Mouse (Mus musculus) forebrain, embryonic 14.5 days (tissue): ENCODE results near the gene Cntn4. TPM values are rescaled to one million over a fixed set of nuclear protein-coding genes. Genes with fewer than 3 reads are reported as not detected.

Experiments used
- ATAC-seq: fragments of 200-750 bp; cut with Nextera tagmentation; 2 replicates; pipeline ENCODE4 v1.8.0; 2017; ENCODE audit warnings: mild to moderate bottlenecking, moderate library complexity
- DNase-seq: peaks from one replicate; pipeline ENCODE4 v3.0.0-alpha.2; 2015; ENCODE audit warnings: low spot score
- H3K27ac ChIP-seq: fragments of 300-500 bp; sonication (generic); 2 replicates; pipeline ENCODE4 v1.5.1; 2014; ENCODE audit warnings: low read depth, mild to moderate bottlenecking, control low read depth, low read length, moderate library complexity
- H3K27me3 ChIP-seq: fragments of 300-500 bp; sonication (generic); replicated peaks from 2 replicates; pipeline ENCODE4 v1.6.1; 2014; ENCODE audit warnings: low read length, control low read depth, mixed read lengths; ENCODE audit not compliant: control insufficient read depth, insufficient read depth
- H3K36me3 ChIP-seq: fragments of 300-500 bp; sonication (generic); 2 replicates; pipeline ENCODE4 v1.6.1; 2014; ENCODE audit warnings: low read length, control low read depth; ENCODE audit not compliant: control insufficient read depth, insufficient read depth
- H3K4me1 ChIP-seq: fragments of 300-500 bp; sonication (generic); 2 replicates; pipeline ENCODE4 v1.6.1; 2014; ENCODE audit warnings: antibody characterized with exemption, low read length, control low read depth; ENCODE audit not compliant: control insufficient read depth, insufficient read depth
- H3K4me2 ChIP-seq: fragments of 300-500 bp; sonication (generic); 2 replicates; pipeline ENCODE4 v1.6.1; 2014; ENCODE audit warnings: mild to moderate bottlenecking, control low read depth, low read length
- H3K4me3 ChIP-seq: fragments of 300-500 bp; sonication (generic); 2 replicates; pipeline ENCODE4 v1.5.1; 2014; ENCODE audit warnings: low read depth, low read length, control low read depth
- H3K9ac ChIP-seq: fragments of 300-500 bp; sonication (generic); 2 replicates; pipeline ENCODE4 v1.6.1; 2014; ENCODE audit warnings: mild to moderate bottlenecking, low read length, control low read depth, moderate library complexity
- H3K9me3 ChIP-seq: fragments of 300-500 bp; sonication (generic); replicated peaks from 2 replicates; pipeline ENCODE4 v1.6.1; 2016; ENCODE audit warnings: low read length, control low read depth, mixed read lengths; ENCODE audit not compliant: control insufficient read depth
- WGBS: fragments of 180-500 bp; shearing (Covaris S2); extraction: QIAGEN DNeasy Blood & Tissue Kit; methylation state at CpG from one replicate; pipeline ENCODE4 v1.1.7; 2014; 5-methylcytosine and 5-hydroxymethylcytosine counted together
- polyA plus RNA-seq: library from polyadenylated mRNA; unstranded; fragments of >200 nt; fragmentation: Nextera tagmentation; extraction: Ambion mirVana; gene quantifications from 2 replicates; pipeline ENCODE4 v1.2.1, GENCODE M21; 2014

The Cntn4 gene
- polyA plus RNA-seq, 1 experiment from 2014 or later: 6.6 TPM

DNA sequence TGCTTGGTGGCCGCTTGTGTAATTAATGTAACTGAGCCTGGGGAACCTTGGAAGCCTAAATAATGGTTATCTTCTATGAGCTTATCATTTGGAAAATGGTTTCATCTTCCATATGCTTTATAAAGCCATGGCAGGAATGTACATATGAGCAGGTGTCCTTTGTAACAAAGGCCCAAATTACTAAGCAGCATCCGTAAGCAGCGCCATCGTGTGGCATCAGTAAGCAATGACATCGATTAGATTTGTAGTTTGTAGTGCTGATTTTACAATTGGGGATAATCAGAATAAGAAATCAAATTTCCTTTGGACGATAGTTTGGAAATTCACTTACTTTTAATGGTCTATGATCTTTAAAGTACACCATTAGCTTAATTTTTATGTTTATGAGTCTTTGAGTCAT lies 64.6 kb downstream of the Cntn4 start:
- WGBS: 30% methylated on average over 6 of the region's 6 CpGs
- peak; percentile 8 for DNase-seq
- no peak for ATAC-seq
- H3K9ac ChIP-seq: no peak overlapping the region
- no peaks in the 10 kb centered on the region for H3K36me3 ChIP-seq
- no peak overlapping the region for H3K4me3 ChIP-seq
- H3K27me3 ChIP-seq: no peaks in the 10 kb centered on the region
- H3K4me2 ChIP-seq: no peak overlapping the region
- H3K4me1 ChIP-seq: no peaks in the 10 kb centered on the region
- H3K9me3 ChIP-seq: no peaks in the 10 kb centered on the region
- H3K27ac ChIP-seq: no peak overlapping the region

- no peak for DNase-seq
- WGBS: 76% methylated on average over 1 of the region's 1 CpGs
- no peak for ATAC-seq
- Histone ChIP-seq H3K36me3 (no peaks in the 10 kb centered on the region), H3K27ac (no peak overlapping the region), H3K9me3 (no peaks in the 10 kb centered on the region), H3K4me2 (no peak overlapping the region), H3K9ac (no peak overlapping the region), H3K27me3 (no peaks in the 10 kb centered on the region), H3K4me1 (no peaks in the 10 kb centered on the region), H3K4me3 (no peak overlapping the region)
Measured at GRCm38 (mm10) chr6:105780616-105781015, 103.2 kb downstream of the Cntn4 start.

GRCm38 (mm10) chr6:105788462-105788861 lies 111.0 kb downstream of the Cntn4 start:
- no peaks in the 10 kb centered on the region for H3K9me3 ChIP-seq
- WGBS: 94% methylated on average over 2 of the region's 2 CpGs
- no peaks in the 10 kb centered on the region for H3K36me3 ChIP-seq
- no peak for ATAC-seq
- H3K4me2 ChIP-seq: no peak overlapping the region
- H3K9ac ChIP-seq: no peak overlapping the region
- H3K27ac ChIP-seq: no peak overlapping the region
- peak; percentile 27 for DNase-seq
- no peaks in the 10 kb centered on the region for H3K4me1 ChIP-seq
- no peak overlapping the region for H3K4me3 ChIP-seq
- no peaks in the 10 kb centered on the region for H3K27me3 ChIP-seq

GRCm38 (mm10) chr6:105835099-105835498 lies 157.6 kb downstream of the Cntn4 start:
- no peak overlapping the region for H3K9ac ChIP-seq
- no peaks in the 10 kb centered on the region for H3K36me3 ChIP-seq
- H3K9me3 ChIP-seq: no peaks in the 10 kb centered on the region
- H3K27me3 ChIP-seq: no peaks in the 10 kb centered on the region
- H3K4me1 ChIP-seq: no peaks in the 10 kb centered on the region
- no peak overlapping the region for H3K4me3 ChIP-seq
- H3K4me2 ChIP-seq: no peak overlapping the region
- H3K27ac ChIP-seq: no peak overlapping the region
- DNase-seq (no peak), ATAC-seq (no peak)

DNA sequence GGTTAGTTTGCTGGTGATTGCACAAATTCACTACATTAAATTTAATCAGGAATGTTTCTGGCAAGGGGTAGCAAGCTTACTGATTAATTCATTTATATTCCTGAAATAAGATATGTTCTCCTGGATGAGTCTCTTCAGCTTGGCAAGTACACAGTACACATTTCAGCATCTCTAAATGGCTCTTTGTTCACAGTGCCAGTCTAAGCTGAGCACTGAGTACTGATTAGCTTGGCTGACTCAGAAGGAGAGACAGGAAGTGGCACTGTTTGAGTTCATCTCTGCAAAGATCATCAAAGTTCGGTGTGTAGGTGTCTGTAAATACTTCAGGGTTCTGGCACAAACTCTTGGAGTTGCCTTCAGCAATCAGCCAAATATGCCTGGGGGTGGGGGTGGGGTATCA lies 169.8 kb downstream of the Cntn4 start:
- peak; percentile 94 for ATAC-seq
- Histone ChIP-seq H3K36me3 (no peaks in the 10 kb centered on the region), H3K4me3 (no peak overlapping the region), H3K27ac (no peak overlapping the region), H3K4me2 (no peak overlapping the region), H3K4me1 (no peaks in the 10 kb centered on the region), H3K9me3 (no peaks in the 10 kb centered on the region), H3K27me3 (no peaks in the 10 kb centered on the region), H3K9ac (no peak overlapping the region)
- DNase-seq: peak; percentile 73
- WGBS: 22% methylated on average over 1 of the region's 1 CpGs

DNA sequence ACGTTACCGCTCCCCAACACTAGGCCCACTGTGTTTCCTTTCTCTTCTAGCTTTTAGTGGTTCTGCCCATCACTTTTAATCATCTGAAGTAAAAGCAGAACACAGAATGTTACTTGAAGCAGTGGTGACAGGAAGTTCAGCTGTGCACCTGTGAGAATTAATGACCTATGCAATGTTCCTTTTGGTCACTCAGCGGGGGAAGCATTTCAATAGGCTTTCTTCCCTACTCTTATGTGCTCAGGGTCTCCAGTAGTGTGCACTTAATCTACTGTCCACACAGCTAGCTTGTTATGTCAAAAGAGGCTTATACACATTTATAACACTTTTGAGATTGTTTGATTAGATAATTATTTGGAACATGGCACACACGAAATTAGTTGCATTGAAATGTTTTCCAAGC lies 215.4 kb downstream of the Cntn4 start:
- Histone ChIP-seq H3K27me3 (no peaks in the 10 kb centered on the region), H3K4me3 (no peak overlapping the region), H3K27ac (no peak overlapping the region), H3K4me1 (0 out of 2 replicates have a peak, but pooled peaks cover 2% of the 10 kb centered on the region), H3K9ac (no peak overlapping the region), H3K36me3 (no peaks in the 10 kb centered on the region), H3K4me2 (no peak overlapping the region), H3K9me3 (no peaks in the 10 kb centered on the region)
- ATAC-seq: no peak
- DNase-seq: no peak
- 48% methylated on average over 4 of the region's 4 CpGs for WGBS

- Histone ChIP-seq H3K4me2 (no peak overlapping the region), H3K27me3 (no peaks in the 10 kb centered on the region), H3K9ac (no peak overlapping the region), H3K4me1 (no peaks in the 10 kb centered on the region), H3K36me3 (no peaks in the 10 kb centered on the region), H3K4me3 (no peak overlapping the region), H3K27ac (no peak overlapping the region), H3K9me3 (no peaks in the 10 kb centered on the region)
- no peak for ATAC-seq
- 85% methylated on average over 1 of the region's 1 CpGs for WGBS
- no peak for DNase-seq
Measured at GRCm38 (mm10) chr6:105938485-105938884, 261.0 kb downstream of the Cntn4 start.

- no peaks in the 10 kb centered on the region for H3K36me3 ChIP-seq
- H3K4me1 ChIP-seq: no peaks in the 10 kb centered on the region
- H3K9me3 ChIP-seq: no peaks in the 10 kb centered on the region
- H3K9ac ChIP-seq: no peak overlapping the region
- no peaks in the 10 kb centered on the region for H3K27me3 ChIP-seq
- WGBS: 83% methylated on average over 2 of the region's 2 CpGs
- DNase-seq: no peak
- H3K4me3 ChIP-seq: no peak overlapping the region
- no peak overlapping the region for H3K4me2 ChIP-seq
- H3K27ac ChIP-seq: no peak overlapping the region
- ATAC-seq: no peak
Measured at GRCm38 (mm10) chr6:105939303-105939702, 261.8 kb downstream of the Cntn4 start.

DNA sequence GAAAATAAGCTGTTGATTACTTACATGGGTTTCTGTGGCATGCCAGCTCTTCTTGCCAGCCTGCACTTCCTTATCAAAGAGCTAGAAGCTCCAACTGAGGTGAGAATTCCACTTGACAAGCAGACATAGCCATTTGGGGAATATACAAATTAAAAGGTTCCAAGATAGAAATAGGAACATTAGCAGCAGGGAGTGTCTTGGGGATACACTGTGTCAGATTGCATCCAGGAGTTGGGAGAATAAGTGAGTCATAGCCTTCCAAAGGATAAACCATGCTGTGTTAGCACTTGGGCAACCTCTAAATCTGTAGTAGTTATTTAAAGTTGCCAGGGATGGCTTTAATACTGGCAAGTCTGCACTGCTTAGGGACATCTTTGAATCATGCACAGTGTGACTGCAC lies 263.1 kb downstream of the Cntn4 start:
- ATAC-seq (no peak), DNase-seq (peak; percentile 20)
- H3K36me3 ChIP-seq: no peaks in the 10 kb centered on the region
- no peak overlapping the region for H3K4me3 ChIP-seq
- no peak overlapping the region for H3K9ac ChIP-seq
- no peaks in the 10 kb centered on the region for H3K9me3 ChIP-seq
- no peaks in the 10 kb centered on the region for H3K27me3 ChIP-seq
- no peaks in the 10 kb centered on the region for H3K4me1 ChIP-seq
- no peak overlapping the region for H3K27ac ChIP-seq
- no peak overlapping the region for H3K4me2 ChIP-seq

DNA sequence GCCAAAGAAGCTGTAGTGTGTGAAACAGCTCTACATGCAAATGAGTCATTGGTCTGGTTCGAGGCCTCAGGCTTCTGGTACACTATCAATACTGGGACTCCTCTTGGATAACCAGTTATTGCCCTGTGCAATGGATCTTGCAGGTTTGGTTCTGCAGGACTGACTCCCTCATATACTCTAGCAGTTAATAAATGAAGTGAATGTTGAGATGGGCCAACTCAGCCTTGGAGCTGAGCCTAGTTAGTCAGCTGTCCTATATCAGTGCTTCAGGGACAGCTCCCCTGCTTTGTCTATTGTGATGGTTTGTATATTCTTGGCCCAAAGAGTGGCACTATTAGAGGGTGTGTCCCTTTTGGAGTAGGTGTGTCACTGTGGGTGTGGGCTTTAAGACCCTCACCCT lies 314.0 kb downstream of the Cntn4 start:
- no peak overlapping the region for H3K27ac ChIP-seq
- no peaks in the 10 kb centered on the region for H3K36me3 ChIP-seq
- no peak overlapping the region for H3K9ac ChIP-seq
- H3K9me3 ChIP-seq: no peaks in the 10 kb centered on the region
- DNase-seq (no peak), ATAC-seq (no peak)
- 74% methylated on average over 1 of the region's 1 CpGs for WGBS
- no peaks in the 10 kb centered on the region for H3K27me3 ChIP-seq
- no peaks in the 10 kb centered on the region for H3K4me1 ChIP-seq
- no peak overlapping the region for H3K4me3 ChIP-seq
- H3K4me2 ChIP-seq: no peak overlapping the region
